Mouse (Mus musculus) liver, postnatal 0 days (tissue): Measurements from ENCODE around the gene Pip5k1a.

ENCODE experiments used
- CTCF ChIP-seq: sonication (generic); IDR thresholded peaks from 2 replicates; pipeline ENCODE4 v1.5.1; 2016; ENCODE audit warnings: antibody characterized with exemption, low read depth
- EP300 ChIP-seq: IDR thresholded peaks from 2 replicates; pipeline ENCODE4 v1.6.1; 2016; ENCODE audit warnings: antibody characterized with exemption, low read depth, mild to moderate bottlenecking

- TF ChIP-seq CTCF (no peak), EP300 (peak; percentile 68; the same call in 1 of the 2 replicates)
Measured at GRCm38 (mm10) chr3:95054481-95055260, 52.1 kb downstream of the Pip5k1a start.
